Mouse (Mus musculus) hindbrain, embryonic 14.5 days (tissue): ENCODE results near the gene Lrrc8c. TPM values are rescaled to one million over a fixed set of nuclear protein-coding genes. Genes with fewer than 3 reads are reported as not detected.

Source experiments
- ATAC-seq: fragments of 200-750 bp; cut with Nextera tagmentation; 2 replicates; pipeline ENCODE4 v1.8.0; 2017; ENCODE audit warnings: moderate number of reproducible peaks, mild to moderate bottlenecking, moderate TSS enrichment, moderate library complexity; ENCODE audit not compliant: low FRiP score
- DNase-seq: peaks from one replicate; pipeline ENCODE4 v3.0.0-alpha.2; 2015; ENCODE audit warnings: low spot score
- H3K27ac ChIP-seq: fragments of 300-500 bp; sonication (generic); 2 replicates; pipeline ENCODE4 v1.5.1; 2014; ENCODE audit warnings: mild to moderate bottlenecking, moderate library complexity
- H3K27me3 ChIP-seq: fragments of 300-500 bp; sonication (generic); 2 replicates; pipeline ENCODE4 v1.6.1; 2014; ENCODE audit warnings: mild to moderate bottlenecking, low read length, mixed read lengths; ENCODE audit not compliant: control insufficient read depth, insufficient read depth
- H3K36me3 ChIP-seq: fragments of 300-500 bp; sonication (generic); replicated peaks from 2 replicates; pipeline ENCODE4 v1.6.1; 2014; ENCODE audit not compliant: control insufficient read depth, insufficient read depth
- H3K4me1 ChIP-seq: fragments of 300-500 bp; sonication (generic); replicated peaks from 2 replicates; pipeline ENCODE4 v1.6.1; 2014; ENCODE audit warnings: antibody characterized with exemption, low read length, mixed read lengths; ENCODE audit not compliant: control insufficient read depth, insufficient read depth
- H3K4me2 ChIP-seq: fragments of 300-500 bp; sonication (generic); replicated peaks from 2 replicates; pipeline ENCODE4 v1.6.1; 2014; ENCODE audit warnings: mild to moderate bottlenecking, moderate library complexity
- H3K4me3 ChIP-seq: fragments of 300-500 bp; sonication (generic); replicated peaks from 2 replicates; pipeline ENCODE4 v1.5.1; 2014; ENCODE audit warnings: mild to moderate bottlenecking, low read length
- H3K9ac ChIP-seq: fragments of 300-500 bp; sonication (generic); 2 replicates; pipeline ENCODE4 v1.6.1; 2014
- H3K9me3 ChIP-seq: fragments of 300-500 bp; sonication (generic); 2 replicates; pipeline ENCODE4 v1.6.1; 2016; ENCODE audit warnings: low read length; ENCODE audit not compliant: control insufficient read depth
- WGBS: fragments of 180-500 bp; shearing (Covaris S2); extraction: QIAGEN DNeasy Blood & Tissue Kit; methylation state at CpG from one replicate; pipeline ENCODE4 v1.1.7; 2014; 5-methylcytosine and 5-hydroxymethylcytosine counted together
- polyA plus RNA-seq: library from polyadenylated mRNA; unstranded; fragments of >200 nt; fragmentation: Nextera tagmentation; extraction: Ambion mirVana; gene quantifications from 2 replicates; pipeline ENCODE4 v1.2.1, GENCODE M21; 2014

The Lrrc8c gene
- polyA plus RNA-seq, 1 experiment from 2014 or later, result 18.2 TPM

DNA sequence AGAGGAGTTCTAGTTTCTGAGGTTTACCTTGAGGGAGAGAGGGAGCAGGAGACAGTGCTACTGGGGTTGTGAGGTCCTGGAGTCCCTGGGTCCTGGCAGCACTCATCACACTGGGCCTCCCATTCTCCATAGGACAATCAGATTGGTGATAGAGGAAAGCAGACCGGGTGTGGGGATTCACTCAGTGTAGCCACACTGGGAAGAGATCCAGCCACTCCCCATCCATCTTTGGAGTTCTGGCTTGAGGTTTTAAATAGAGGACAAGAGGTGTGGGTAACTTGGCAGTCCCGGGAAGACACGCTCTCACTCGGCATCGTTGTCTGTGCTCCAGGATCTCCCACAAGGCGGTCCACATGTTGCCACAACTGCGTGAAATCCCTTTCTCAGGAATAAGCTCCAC, 127.9 kb downstream of the Lrrc8c start:
- DNase-seq, result no peak
- Histone ChIP-seq H3K9me3 (no peaks in the 10 kb centered on the region), H3K4me1 (no peaks in the 10 kb centered on the region), H3K4me2 (no peak overlapping the region), H3K9ac (no peak overlapping the region), H3K27ac (no peak overlapping the region), H3K27me3 (no peaks in the 10 kb centered on the region), H3K36me3 (no peaks in the 10 kb centered on the region), H3K4me3 (no peak overlapping the region)
- 83% methylated on average over 7 of the region's 7 CpGs for whole genome bisulfite sequencing
- ATAC-seq, result no peak

DNA sequence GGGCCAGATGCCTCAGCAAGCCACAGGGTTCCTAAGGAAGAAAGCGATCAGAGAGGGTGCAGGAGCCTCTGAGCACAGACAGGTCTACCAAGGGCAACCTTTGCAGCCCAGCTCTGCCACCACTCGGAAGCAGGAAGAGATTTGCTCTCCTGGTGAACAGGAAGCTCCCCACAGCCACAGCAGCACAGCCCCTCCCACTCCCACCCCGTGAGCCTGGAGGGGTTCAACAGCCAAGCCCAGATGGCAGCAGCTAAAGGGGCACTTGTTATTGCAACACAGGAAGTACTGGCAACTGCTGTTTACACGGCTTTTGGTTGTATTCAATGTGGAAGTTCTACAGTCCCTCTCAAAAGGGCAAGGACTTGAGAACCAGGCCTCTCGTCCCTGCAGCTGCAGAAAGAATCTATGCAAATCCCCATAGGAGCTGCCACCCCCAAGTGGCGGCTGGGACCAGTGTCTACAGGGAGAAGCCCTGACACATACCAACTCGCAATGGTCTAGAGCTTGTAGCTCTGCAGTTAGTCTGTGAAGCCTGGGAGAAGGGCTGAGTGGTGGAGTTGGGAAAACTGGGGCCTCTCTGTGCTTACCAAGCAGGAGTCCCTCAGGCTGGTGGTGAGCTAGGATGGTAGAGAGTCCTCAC, 129.6 kb downstream of the Lrrc8c start:
- no peak overlapping the region for H3K9ac ChIP-seq
- DNase-seq (no peak), ATAC-seq (no peak)
- H3K27me3 ChIP-seq, result no peaks in the 10 kb centered on the region
- 52% methylated on average over 7 of the region's 7 CpGs for WGBS
- no peak overlapping the region for H3K4me3 ChIP-seq
- H3K4me2 ChIP-seq, result no peak overlapping the region
- H3K4me1 ChIP-seq, result no peaks in the 10 kb centered on the region
- no peak overlapping the region; the same call in 1 of the 2 replicates for H3K27ac ChIP-seq
- no peaks in the 10 kb centered on the region for H3K9me3 ChIP-seq
- no peaks in the 10 kb centered on the region for H3K36me3 ChIP-seq

DNA sequence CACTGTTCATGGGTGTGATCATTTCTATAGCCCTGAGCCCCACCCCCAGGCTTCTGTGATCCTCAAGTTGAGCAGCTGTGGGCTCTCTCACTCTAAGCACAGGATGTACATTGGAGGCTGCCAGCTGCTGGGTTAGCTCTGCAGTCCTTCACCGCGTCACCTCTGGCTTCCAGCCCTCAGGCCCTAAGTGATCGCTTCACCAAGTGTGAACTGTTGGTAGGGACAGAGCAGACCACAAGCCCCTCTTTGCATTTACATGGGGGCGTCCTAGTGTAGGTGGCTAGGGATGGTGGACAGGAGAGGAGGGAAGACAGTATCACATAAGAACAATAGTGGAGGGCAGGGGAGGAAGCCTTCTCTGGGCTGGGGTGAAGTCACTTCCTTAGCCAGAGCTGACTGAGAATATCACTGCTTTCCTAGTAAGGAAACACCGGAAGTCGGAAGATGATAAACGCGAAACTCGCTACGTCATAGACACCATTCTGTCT, 130.4 kb downstream of the Lrrc8c start:
- DNase-seq (no peak), ATAC-seq (no peak)
- Histone ChIP-seq H3K9ac (no peak overlapping the region), H3K4me1 (0 out of 2 replicates have a peak, but pooled peaks cover 2% of the 10 kb centered on the region), H3K9me3 (no peaks in the 10 kb centered on the region), H3K4me2 (no peak overlapping the region), H3K27me3 (no peaks in the 10 kb centered on the region), H3K27ac (no peak overlapping the region; the same call in 1 of the 2 replicates), H3K36me3 (no peaks in the 10 kb centered on the region), H3K4me3 (no peak overlapping the region)
- 92% methylated on average over 10 of the region's 10 CpGs for WGBS

DNA sequence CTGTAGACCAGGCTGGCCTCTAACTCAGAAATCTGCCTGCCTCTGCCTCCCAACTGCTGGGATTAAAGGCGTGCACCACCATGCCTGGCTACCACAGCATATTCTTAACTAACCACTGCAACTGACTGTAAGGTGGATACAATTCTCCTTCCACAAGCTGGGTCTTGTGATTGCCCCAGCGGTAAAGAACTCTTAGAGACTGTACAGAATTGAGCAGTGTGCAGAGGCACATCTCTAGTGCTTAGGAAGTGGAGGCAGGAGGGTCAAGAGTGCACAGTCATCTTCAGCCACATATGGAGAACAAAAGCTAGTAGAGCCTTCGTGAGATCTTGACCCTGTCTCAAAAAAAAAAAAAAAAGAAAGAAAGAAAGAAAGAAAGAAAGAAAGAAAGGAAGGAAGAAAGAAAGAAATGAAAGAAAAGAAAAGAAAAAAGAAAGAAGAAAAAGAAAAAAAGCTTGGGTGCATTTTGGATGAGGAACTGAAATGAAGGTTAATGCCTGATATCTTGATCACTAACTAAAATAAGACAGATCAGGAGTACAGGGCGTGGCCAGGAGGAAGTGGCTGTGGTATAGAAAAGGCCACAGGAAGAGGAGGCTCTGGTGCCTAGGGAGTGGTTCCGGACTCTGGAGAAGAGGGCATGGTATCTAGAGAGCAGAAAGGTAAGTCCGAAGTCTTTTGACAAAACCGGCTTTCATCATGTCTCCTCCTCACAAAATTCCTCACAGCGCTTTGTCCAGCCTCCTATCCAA, 131.7 kb downstream of the Lrrc8c start:
- Histone ChIP-seq H3K36me3 (no peaks in the 10 kb centered on the region), H3K9me3 (no peaks in the 10 kb centered on the region), H3K9ac (no peak overlapping the region), H3K27ac (no peak overlapping the region), H3K4me3 (no peak overlapping the region), H3K4me2 (no peak overlapping the region), H3K4me1 (0 out of 2 replicates have a peak, but pooled peaks cover 3% of the 10 kb centered on the region), H3K27me3 (no peaks in the 10 kb centered on the region)
- DNase-seq (no peak), ATAC-seq (no peak)
- WGBS, result 90% methylated on average over 8 of the region's 8 CpGs

DNA sequence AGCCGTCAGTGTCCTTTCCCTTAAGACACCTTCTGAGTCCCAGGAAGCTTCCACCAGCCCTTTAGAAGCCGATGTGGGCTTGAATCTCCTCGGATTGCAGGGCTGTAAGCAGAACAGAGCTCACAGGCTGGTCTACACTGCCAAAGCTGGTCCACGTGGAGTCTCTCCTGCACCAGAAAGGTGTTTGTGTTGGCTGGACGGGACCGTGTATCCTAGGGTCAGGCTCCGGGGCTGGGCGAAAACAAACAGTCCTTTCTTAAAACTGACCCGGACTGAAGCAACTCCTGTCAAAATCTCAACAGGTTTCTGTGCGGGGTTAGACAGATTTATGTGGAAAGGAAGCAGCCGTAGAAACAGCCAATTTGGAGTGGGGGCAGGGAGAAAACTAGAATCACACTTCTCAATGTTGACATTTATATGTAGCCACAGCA, 132.4 kb downstream of the Lrrc8c start:
- DNase-seq (no peak), ATAC-seq (no peak)
- Histone ChIP-seq H3K36me3 (no peaks in the 10 kb centered on the region), H3K27ac (no peak overlapping the region), H3K9me3 (no peaks in the 10 kb centered on the region), H3K27me3 (no peaks in the 10 kb centered on the region), H3K4me2 (no peak overlapping the region), H3K4me1 (0 out of 2 replicates have a peak, but pooled peaks cover 3% of the 10 kb centered on the region), H3K9ac (no peak overlapping the region), H3K4me3 (no peak overlapping the region)
- 78% methylated on average over 11 of the region's 11 CpGs for WGBS

DNA sequence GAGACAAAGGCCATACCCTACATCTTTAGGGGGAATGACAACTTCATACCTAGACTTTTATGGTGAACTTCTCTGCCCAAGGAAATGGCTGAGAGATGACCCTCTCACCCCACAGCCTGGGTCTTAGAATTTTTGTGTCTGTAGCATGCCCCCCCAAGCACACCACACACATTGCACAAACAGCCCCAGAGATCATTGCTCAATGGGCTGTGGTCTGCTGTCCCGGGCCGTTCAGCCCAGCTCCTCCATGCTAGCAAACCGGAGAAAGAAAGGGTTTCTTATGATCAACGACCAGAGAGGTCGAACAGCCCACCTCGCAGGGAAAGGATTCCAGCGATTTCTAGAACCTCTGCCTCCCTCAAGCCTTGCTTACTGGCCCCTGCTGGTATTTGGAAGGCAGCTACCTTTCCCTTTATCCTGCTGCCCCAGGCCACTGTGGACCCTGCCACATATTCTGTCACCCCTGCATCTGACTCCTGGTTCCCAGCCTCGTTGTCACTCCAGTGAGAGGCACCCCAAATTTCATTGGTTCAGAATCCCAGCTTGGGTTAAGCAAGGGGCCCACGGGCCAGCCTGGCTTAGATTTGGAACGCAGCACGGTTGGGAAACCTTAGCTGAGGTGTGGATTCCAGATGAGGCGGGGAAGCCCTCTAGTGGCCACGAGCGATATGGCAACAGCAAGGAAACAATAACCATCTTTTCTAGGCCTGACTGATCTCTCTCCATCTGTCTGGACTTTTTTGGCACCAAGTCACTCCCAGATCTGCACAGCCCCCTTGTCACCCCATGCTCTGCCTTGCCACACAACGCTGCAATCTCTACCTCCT, 135.3 kb downstream of the Lrrc8c start:
- Histone ChIP-seq H3K9me3 (no peaks in the 10 kb centered on the region), H3K4me1 (0 out of 2 replicates have a peak, but pooled peaks cover 3% of the 10 kb centered on the region), H3K9ac (peak overlapping the region; percentile 54), H3K4me3 (no peak overlapping the region), H3K4me2 (peak overlapping the region; percentile 15; the same call in 1 of the 2 replicates), H3K27ac (no peak overlapping the region), H3K36me3 (no peaks in the 10 kb centered on the region), H3K27me3 (no peaks in the 10 kb centered on the region)
- WGBS, result 29% methylated on average over 15 of the region's 15 CpGs
- DNase-seq, result peak; percentile 88
- ATAC-seq, result peak; percentile 86

DNA sequence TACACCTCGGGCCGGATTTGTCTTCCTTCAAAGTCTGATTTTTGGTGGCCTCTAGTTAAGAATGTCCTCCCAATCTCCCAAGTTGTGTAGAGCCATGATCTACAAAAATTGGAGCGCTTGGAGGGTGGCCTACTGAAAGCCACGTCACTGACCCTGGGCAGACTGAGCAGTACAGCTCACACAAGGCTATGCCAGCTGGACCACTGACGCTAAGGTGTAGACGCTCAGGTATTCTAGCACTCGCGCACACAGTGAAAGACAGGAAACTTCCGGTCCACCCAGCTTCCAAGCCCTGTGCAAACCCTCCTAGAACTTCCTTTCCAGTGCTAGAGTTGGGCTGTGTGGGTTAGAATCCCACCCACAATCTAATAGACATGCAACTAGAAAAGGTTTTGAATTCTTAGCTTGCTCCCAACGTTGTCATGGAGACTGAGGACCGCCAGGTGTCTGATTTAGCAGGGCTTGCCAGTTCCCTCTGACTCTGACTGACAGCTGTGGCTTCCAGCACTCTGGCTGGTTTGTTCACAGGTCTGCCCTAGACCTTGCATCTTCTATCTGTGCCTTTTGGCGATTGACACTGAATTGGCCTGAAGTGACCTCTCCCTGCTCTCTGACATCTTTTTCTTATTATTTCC, 136.0 kb downstream of the Lrrc8c start:
- no peak for DNase-seq
- H3K4me2 ChIP-seq, result no peak overlapping the region

DNA sequence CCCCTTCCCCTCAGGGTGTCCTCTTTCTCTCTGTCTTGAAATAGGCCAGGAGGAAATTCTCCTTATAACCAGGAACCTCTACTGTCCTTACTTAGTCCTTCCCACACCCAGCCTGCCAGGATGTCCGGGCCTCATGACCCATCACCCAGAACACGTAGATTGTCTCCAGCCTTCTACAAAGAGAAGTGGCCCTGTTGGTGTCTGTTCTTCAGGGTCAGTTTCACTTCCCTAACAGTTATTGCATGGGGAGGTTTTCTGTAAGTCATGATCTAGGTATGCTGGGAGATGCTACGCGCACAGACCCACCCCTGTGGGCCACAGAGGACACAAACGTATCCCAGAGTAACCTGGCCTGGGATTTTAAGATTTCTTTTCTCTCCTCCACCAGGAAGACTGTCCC, 142.7 kb downstream of the Lrrc8c start:
- H3K4me3 ChIP-seq, result no peak overlapping the region
- no peak overlapping the region for H3K27ac ChIP-seq
- H3K36me3 ChIP-seq, result no peaks in the 10 kb centered on the region
- no peaks in the 10 kb centered on the region for H3K4me1 ChIP-seq
- H3K9me3 ChIP-seq, result no peaks in the 10 kb centered on the region
- H3K9ac ChIP-seq, result no peak overlapping the region
- H3K4me2 ChIP-seq, result no peak overlapping the region
- ATAC-seq (no peak), DNase-seq (no peak)
- H3K27me3 ChIP-seq, result no peaks in the 10 kb centered on the region
- WGBS, result 86% methylated on average over 5 of the region's 5 CpGs

More for the DNA sequence above, 136.0 kb downstream of the Lrrc8c start:
- no peak overlapping the region for H3K4me3 ChIP-seq
- H3K27ac ChIP-seq, result no peak overlapping the region
- 68% methylated on average over 12 of the region's 12 CpGs for WGBS
- peak; percentile 70; the same call in 1 of the 2 replicates for ATAC-seq
- no peaks in the 10 kb centered on the region for H3K9me3 ChIP-seq
- H3K9ac ChIP-seq, result no peak overlapping the region
- no peaks in the 10 kb centered on the region for H3K27me3 ChIP-seq
- no peaks in the 10 kb centered on the region for H3K36me3 ChIP-seq
- 0 out of 2 replicates have a peak, but pooled peaks cover 3% of the 10 kb centered on the region for H3K4me1 ChIP-seq
